Mouse (Mus musculus): Measurements from ENCODE around the gene Iqck.

The Iqck gene

GRCm38 (mm10) chr7:118982586-118982985 is 127.0 kb downstream of the Iqck start:
- in situ Hi-C loops (cut with MboI, MseI): no loop called here

- in situ Hi-C loops (cut with MboI, MseI): no loop called here
Observed at GRCm38 (mm10) chr7:118983961-118984360, 128.4 kb downstream of the Iqck start.

GRCm38 (mm10) chr7:118985786-118986185 is 130.2 kb downstream of the Iqck start:
- in situ Hi-C loops (cut with MboI, MseI): no loop called here

- in situ Hi-C loops (cut with MboI, MseI): no loop called here
Observed at GRCm38 (mm10) chr7:118986369-118986768, 130.8 kb downstream of the Iqck start.

GRCm38 (mm10) chr7:118989275-118989856 is 133.8 kb downstream of the Iqck start:
- in situ Hi-C loops (cut with MboI, MseI): no loop called here

- in situ Hi-C loops (cut with MboI, MseI): loop anchor here (5.0 to 10.0 kb wide), 3 partner anchors 133 to 395 kb away; partner anchors contain the start of genes Iqck (in 1 of the 2), Knop1 (in 1 of the 2) and Tmc5 (in 1 of the 2)
Observed at GRCm38 (mm10) chr7:118990282-118990681, 134.7 kb downstream of the Iqck start.

GRCm38 (mm10) chr7:118991341-118991884 is 135.9 kb downstream of the Iqck start:
- in situ Hi-C loops (cut with MboI, MseI): loop anchor here (5.0 to 10.0 kb wide), 3 partner anchors 134 to 397 kb away; partner anchors contain the start of genes Iqck (in 1 of the 2), Knop1 (in 1 of the 2) and Tmc5 (in 1 of the 2)

GRCm38 (mm10) chr7:118992080-118992560 is 136.6 kb downstream of the Iqck start:
- in situ Hi-C loops (cut with MboI, MseI): loop anchor here (5.0 to 10.0 kb wide), 3 partner anchors 135 to 397 kb away; partner anchors contain the start of genes Iqck (in 1 of the 2), Knop1 (in 1 of the 2) and Tmc5 (in 1 of the 2)

GRCm38 (mm10) chr7:118992623-118993405 is 137.3 kb downstream of the Iqck start:
- in situ Hi-C loops (cut with MboI, MseI): loop anchor here (5.0 to 10.0 kb wide), 3 partner anchors 136 to 398 kb away; partner anchors contain the start of genes Iqck (in 1 of the 2), Knop1 (in 1 of the 2) and Tmc5 (in 1 of the 2)

GRCm38 (mm10) chr7:118993597-118994230 is 138.2 kb downstream of the Iqck start:
- in situ Hi-C loops (cut with MboI, MseI): loop anchor here (5.0 to 10.0 kb wide), 3 partner anchors 136 to 399 kb away; partner anchors contain the start of genes Iqck (in 1 of the 2), Knop1 (in 1 of the 2) and Tmc5 (in 1 of the 2)

- in situ Hi-C loops (cut with MboI, MseI): loop anchor here (5.0 to 10.0 kb wide), 3 partner anchors 137 to 400 kb away; partner anchors contain the start of genes Iqck (in 1 of the 2), Knop1 (in 1 of the 2) and Tmc5 (in 1 of the 2)
Observed at GRCm38 (mm10) chr7:118994231-118994842, 138.8 kb downstream of the Iqck start.

- in situ Hi-C loops (cut with MboI, MseI): loop anchor here (5.0 to 10.0 kb wide), 3 partner anchors 228 to 400 kb away; partner anchors contain the start of gene Tmc5 (in 1 of the 2)
Observed at GRCm38 (mm10) chr7:118995007-118995406, 139.5 kb downstream of the Iqck start, which contains the start of gene Gprc5b. Gene Gprc5b (minus strand): TSS chr7:118995211.

GRCm38 (mm10) chr7:118995671-118996070 is 140.1 kb downstream of the Iqck start:
- in situ Hi-C loops (cut with MboI, MseI): loop anchor here (5.0 to 10.0 kb wide), 3 partner anchors 228 to 401 kb away; partner anchors contain the start of gene Tmc5 (in 1 of the 2)

GRCm38 (mm10) chr7:118996137-118996837 is 140.7 kb downstream of the Iqck start:
- in situ Hi-C loops (cut with MboI, MseI): loop anchor here (5.0 to 10.0 kb wide), 3 partner anchors 229 to 401 kb away; partner anchors contain the start of gene Tmc5 (in 1 of the 2)

GRCm38 (mm10) chr7:118999857-119000256 is 144.3 kb downstream of the Iqck start:
- in situ Hi-C loops (cut with MboI, MseI): loop anchor here (5.0 to 10.0 kb wide), 3 partner anchors 233 to 405 kb away; partner anchors contain the start of gene Tmc5 (in 1 of the 2)

GRCm38 (mm10) chr7:119001965-119002364 is 146.4 kb downstream of the Iqck start:
- in situ Hi-C loops (cut with MboI, MseI): no loop called here

GRCm38 (mm10) chr7:119002501-119002900 is 146.9 kb downstream of the Iqck start:
- in situ Hi-C loops (cut with MboI, MseI): no loop called here

- in situ Hi-C loops (cut with MboI, MseI): loop anchor here in 1 of 2 experiments (5.0 kb wide), 1 partner anchor 501 kb away; no protein-coding TSS in a partner anchor
Observed at GRCm38 (mm10) chr7:119010854-119011529, 155.4 kb downstream of the Iqck start.

GRCm38 (mm10) chr7:119015736-119016135 is 160.2 kb downstream of the Iqck start:
- in situ Hi-C loops (cut with MboI, MseI): no loop called here

Measured in T-helper 17 cell (primary cell).